ENCODE assay signal across 1 mouse cellular context in genomic region chr11:116086258-116087193, GRCm38 (mm10).
TF ChIP-seq lines count a peak whose summit lies in the region.

Gene Wbp2 (minus strand): TSS chr11:116086995.

TF ChIP-seq in MEL, 35 proteins besides CTCF, POLR2A, EP300 and RAD21 (continued from another document):
- TF ChIP-seq UBTF (IDR thresholded peaks at IDR 0.05; ENCODE audit: borderline replicate concordance, insufficient read depth, low read depth, low read length) (no peak), ZKSCAN1 (IDR thresholded peaks at IDR 0.05; ENCODE audit: low read depth, low read length) (no peak)
